Mouse (Mus musculus): ENCODE results near the gene Sgcd. TPM values are rescaled to one million over a fixed set of nuclear protein-coding genes. Genes with fewer than 3 reads are reported as not detected.

Sgcd gene
- total RNA-seq, 1 experiment = 1.0 TPM

GRCm38 (mm10) chr11:47139271-47139670, 849.5 kb downstream of the Sgcd start:
- H3K9me3 ChIP-seq (ENCODE audit: control insufficient read depth, insufficient read depth, low read depth, low read length) = no peaks in the 10 kb centered on the region
- H3K9ac ChIP-seq (ENCODE audit: insufficient read depth, low read depth, low read length, poor library complexity, severe bottlenecking) = no peak overlapping the region
- no peaks in the 10 kb centered on the region for H3K36me3 ChIP-seq (ENCODE audit: control insufficient read depth, insufficient read depth, low read length, poor library complexity, severe bottlenecking)
- no peak for DNase-seq (ENCODE audit: low read depth, low spot score)
- in situ Hi-C loops (cut with MboI; ENCODE audit: low sequenced_read_pairs in 2 of 2, unreplicated experiment in 2 of 2) = no loop called here
- no peak overlapping the region for H3K4me3 ChIP-seq (ENCODE audit: insufficient read depth in 1 of 2, low read depth in 1 of 2, low read length in 2 of 2, poor library complexity in 1 of 2, severe bottlenecking in 1 of 2)
- TF ChIP-seq HCFC1 (IDR thresholded peaks at IDR 0.05; ENCODE audit: borderline replicate concordance, insufficient read depth, low read length) (no peak), CHD2 (IDR thresholded peaks at IDR 0.05; ENCODE audit: low read depth, low read length) (no peak), ZC3H11A (IDR thresholded peaks at IDR 0.05; ENCODE audit: borderline replicate concordance, low read depth, low read length) (no peak), MAFK (IDR thresholded peaks at IDR 0.05; ENCODE audit: insufficient read depth, low read depth, low read length) (no peak), ZNF384 (IDR thresholded peaks at IDR 0.05; ENCODE audit: low read depth, low read length) (no peak)
- H3K27ac ChIP-seq (ENCODE audit: insufficient read depth, low read depth, low read length, poor library complexity, severe bottlenecking) = no peak overlapping the region
- no peaks in the 10 kb centered on the region for H3K4me1 ChIP-seq (ENCODE audit: control insufficient read depth in 2 of 2, insufficient read depth in 2 of 2, low read length in 2 of 2, poor library complexity in 1 of 2)

- H3K36me3 ChIP-seq (ENCODE audit: control insufficient read depth, insufficient read depth, low read length, poor library complexity, severe bottlenecking) = no peaks in the 10 kb centered on the region
- no peak overlapping the region for H3K4me3 ChIP-seq (ENCODE audit: insufficient read depth in 1 of 2, low read depth in 1 of 2, low read length in 2 of 2, poor library complexity in 1 of 2, severe bottlenecking in 1 of 2)
- no peaks in the 10 kb centered on the region for H3K9me3 ChIP-seq (ENCODE audit: control insufficient read depth, insufficient read depth, low read depth, low read length)
- no peak for DNase-seq (ENCODE audit: low read depth, low spot score)
- H3K9ac ChIP-seq (ENCODE audit: insufficient read depth, low read depth, low read length, poor library complexity, severe bottlenecking) = no peak overlapping the region
- in situ Hi-C loops (cut with MboI; ENCODE audit: low sequenced_read_pairs in 2 of 2, unreplicated experiment in 2 of 2) = no loop called here
- no peak overlapping the region for H3K27ac ChIP-seq (ENCODE audit: insufficient read depth, low read depth, low read length, poor library complexity, severe bottlenecking)
- no peak for TF ChIP-seq HCFC1 (IDR thresholded peaks at IDR 0.05; ENCODE audit: borderline replicate concordance, insufficient read depth, low read length)
- peak; percentile 86 for TF ChIP-seq MAFK (IDR thresholded peaks at IDR 0.05; ENCODE audit: insufficient read depth, low read depth, low read length)
- no peaks in the 10 kb centered on the region for H3K4me1 ChIP-seq (ENCODE audit: control insufficient read depth in 2 of 2, insufficient read depth in 2 of 2, low read length in 2 of 2, poor library complexity in 1 of 2)
Measured at GRCm38 (mm10) chr11:47132410-47132809, 856.4 kb downstream of the Sgcd start.

DNA sequence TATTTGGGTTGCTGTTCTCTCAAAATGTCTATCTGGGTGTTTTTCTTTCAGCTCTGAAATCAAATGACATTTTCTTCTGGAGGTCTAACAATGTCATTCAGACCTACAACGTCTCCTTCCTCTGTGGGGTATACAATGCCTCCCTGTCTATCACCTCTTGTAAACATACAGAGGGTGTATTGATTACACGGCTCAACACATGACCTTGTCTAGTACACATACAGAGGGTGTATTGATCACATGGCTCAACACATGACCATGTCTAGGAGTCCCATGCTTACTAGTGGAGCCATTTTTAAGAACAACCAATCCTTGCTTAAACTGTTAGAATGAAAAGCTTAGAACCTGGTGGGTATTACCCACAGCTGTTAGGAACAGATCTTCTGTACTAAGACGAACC, 858.3 kb downstream of the Sgcd start:
- no peaks in the 10 kb centered on the region for H3K9me3 ChIP-seq (ENCODE audit: control insufficient read depth, insufficient read depth, low read depth, low read length)
- in situ Hi-C loops (cut with MboI; ENCODE audit: low sequenced_read_pairs in 2 of 2, unreplicated experiment in 2 of 2) = no loop called here
- no peaks in the 10 kb centered on the region for H3K36me3 ChIP-seq (ENCODE audit: control insufficient read depth, insufficient read depth, low read length, poor library complexity, severe bottlenecking)
- H3K9ac ChIP-seq (ENCODE audit: insufficient read depth, low read depth, low read length, poor library complexity, severe bottlenecking) = no peak overlapping the region
- no peak overlapping the region for H3K27ac ChIP-seq (ENCODE audit: insufficient read depth, low read depth, low read length, poor library complexity, severe bottlenecking)
- no peaks in the 10 kb centered on the region for H3K4me1 ChIP-seq (ENCODE audit: control insufficient read depth in 2 of 2, insufficient read depth in 2 of 2, low read length in 2 of 2, poor library complexity in 1 of 2)
- no peak overlapping the region for H3K4me3 ChIP-seq (ENCODE audit: insufficient read depth in 1 of 2, low read depth in 1 of 2, low read length in 2 of 2, poor library complexity in 1 of 2, severe bottlenecking in 1 of 2)
- no peak for DNase-seq (ENCODE audit: low read depth, low spot score)
- TF ChIP-seq HCFC1 (IDR thresholded peaks at IDR 0.05; ENCODE audit: borderline replicate concordance, insufficient read depth, low read length) (no peak), MAFK (IDR thresholded peaks at IDR 0.05; ENCODE audit: insufficient read depth, low read depth, low read length) (no peak), ZC3H11A (IDR thresholded peaks at IDR 0.05; ENCODE audit: borderline replicate concordance, low read depth, low read length) (no peak), CHD2 (IDR thresholded peaks at IDR 0.05; ENCODE audit: low read depth, low read length) (no peak), ZNF384 (IDR thresholded peaks at IDR 0.05; ENCODE audit: low read depth, low read length) (no peak)

DNA sequence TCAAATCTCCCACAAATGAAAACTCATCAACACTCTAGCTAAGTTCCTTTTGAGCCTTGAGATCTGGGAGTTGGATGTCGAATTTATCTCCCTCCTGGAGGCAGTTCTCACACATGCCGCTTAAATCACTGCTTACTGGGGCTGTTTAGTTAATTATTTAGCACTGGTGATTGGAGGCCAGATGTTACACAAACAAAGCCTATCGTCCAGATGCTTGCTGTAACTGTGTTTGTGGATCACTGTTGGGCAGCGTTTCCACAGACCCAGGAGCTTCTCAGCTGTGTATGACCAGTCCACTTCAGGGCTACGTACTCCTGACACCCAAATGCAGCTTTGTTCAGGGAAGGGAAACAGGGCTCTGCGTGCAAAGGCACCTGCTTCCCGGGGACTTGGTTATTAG, 858.8 kb downstream of the Sgcd start:
- no peak for DNase-seq (ENCODE audit: low read depth, low spot score)
- no peak for TF ChIP-seq CHD2 (IDR thresholded peaks at IDR 0.05; ENCODE audit: low read depth, low read length)
- no peak for TF ChIP-seq MAFK (IDR thresholded peaks at IDR 0.05; ENCODE audit: insufficient read depth, low read depth, low read length)
- TF ChIP-seq ZC3H11A (IDR thresholded peaks at IDR 0.05; ENCODE audit: borderline replicate concordance, low read depth, low read length) = no peak
- no peak for TF ChIP-seq HCFC1 (IDR thresholded peaks at IDR 0.05; ENCODE audit: borderline replicate concordance, insufficient read depth, low read length)
- TF ChIP-seq ZNF384 (IDR thresholded peaks at IDR 0.05; ENCODE audit: low read depth, low read length) = no peak
- H3K36me3 ChIP-seq (ENCODE audit: control insufficient read depth, insufficient read depth, low read length, poor library complexity, severe bottlenecking) = no peaks in the 10 kb centered on the region
- in situ Hi-C loops (cut with MboI; ENCODE audit: low sequenced_read_pairs in 2 of 2, unreplicated experiment in 2 of 2) = no loop called here
- H3K4me3 ChIP-seq (ENCODE audit: insufficient read depth in 1 of 2, low read depth in 1 of 2, low read length in 2 of 2, poor library complexity in 1 of 2, severe bottlenecking in 1 of 2) = no peak overlapping the region
- no peaks in the 10 kb centered on the region for H3K4me1 ChIP-seq (ENCODE audit: control insufficient read depth in 2 of 2, insufficient read depth in 2 of 2, low read length in 2 of 2, poor library complexity in 1 of 2)
- H3K27ac ChIP-seq (ENCODE audit: insufficient read depth, low read depth, low read length, poor library complexity, severe bottlenecking) = no peak overlapping the region
- no peaks in the 10 kb centered on the region for H3K9me3 ChIP-seq (ENCODE audit: control insufficient read depth, insufficient read depth, low read depth, low read length)
- H3K9ac ChIP-seq (ENCODE audit: insufficient read depth, low read depth, low read length, poor library complexity, severe bottlenecking) = no peak overlapping the region

DNA sequence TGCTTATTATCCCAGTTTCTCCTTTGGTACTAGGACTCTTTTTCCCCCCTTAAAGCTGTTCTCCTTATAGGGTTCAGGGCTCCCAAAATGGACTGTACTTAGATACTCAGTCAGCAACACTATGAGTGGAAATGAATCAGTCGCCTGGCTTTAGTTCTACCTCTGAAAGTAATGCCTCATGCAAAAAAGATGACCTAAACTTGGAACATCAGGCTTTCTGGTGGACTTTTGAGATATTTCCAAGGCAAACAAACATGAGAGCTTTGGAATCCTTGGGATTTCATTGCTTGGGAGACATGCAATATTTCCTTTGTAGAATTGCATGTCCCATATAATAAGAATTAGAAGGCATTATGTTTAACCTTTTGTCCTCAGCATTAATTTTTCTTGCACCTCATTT, 859.6 kb downstream of the Sgcd start:
- no peak overlapping the region for H3K4me3 ChIP-seq (ENCODE audit: insufficient read depth in 1 of 2, low read depth in 1 of 2, low read length in 2 of 2, poor library complexity in 1 of 2, severe bottlenecking in 1 of 2)
- no peak for DNase-seq (ENCODE audit: low read depth, low spot score)
- TF ChIP-seq ZC3H11A (IDR thresholded peaks at IDR 0.05; ENCODE audit: borderline replicate concordance, low read depth, low read length) (no peak), ZNF384 (IDR thresholded peaks at IDR 0.05; ENCODE audit: low read depth, low read length) (no peak), CHD2 (IDR thresholded peaks at IDR 0.05; ENCODE audit: low read depth, low read length) (no peak), HCFC1 (IDR thresholded peaks at IDR 0.05; ENCODE audit: borderline replicate concordance, insufficient read depth, low read length) (no peak), MAFK (IDR thresholded peaks at IDR 0.05; ENCODE audit: insufficient read depth, low read depth, low read length) (no peak)
- H3K36me3 ChIP-seq (ENCODE audit: control insufficient read depth, insufficient read depth, low read length, poor library complexity, severe bottlenecking) = no peaks in the 10 kb centered on the region
- in situ Hi-C loops (cut with MboI; ENCODE audit: low sequenced_read_pairs in 2 of 2, unreplicated experiment in 2 of 2) = no loop called here
- no peak overlapping the region for H3K9ac ChIP-seq (ENCODE audit: insufficient read depth, low read depth, low read length, poor library complexity, severe bottlenecking)
- H3K27ac ChIP-seq (ENCODE audit: insufficient read depth, low read depth, low read length, poor library complexity, severe bottlenecking) = no peak overlapping the region
- H3K9me3 ChIP-seq (ENCODE audit: control insufficient read depth, insufficient read depth, low read depth, low read length) = no peaks in the 10 kb centered on the region
- H3K4me1 ChIP-seq (ENCODE audit: control insufficient read depth in 2 of 2, insufficient read depth in 2 of 2, low read length in 2 of 2, poor library complexity in 1 of 2) = no peaks in the 10 kb centered on the region
